Mouse (Mus musculus): ENCODE measurements around the gene Fshr.
"Not testable (repeated sequence)": the region's sequence is repeated elsewhere in the genome, so short reads cannot be mapped to it uniquely, and the experiment has no call there.

Gene Fshr

DNA sequence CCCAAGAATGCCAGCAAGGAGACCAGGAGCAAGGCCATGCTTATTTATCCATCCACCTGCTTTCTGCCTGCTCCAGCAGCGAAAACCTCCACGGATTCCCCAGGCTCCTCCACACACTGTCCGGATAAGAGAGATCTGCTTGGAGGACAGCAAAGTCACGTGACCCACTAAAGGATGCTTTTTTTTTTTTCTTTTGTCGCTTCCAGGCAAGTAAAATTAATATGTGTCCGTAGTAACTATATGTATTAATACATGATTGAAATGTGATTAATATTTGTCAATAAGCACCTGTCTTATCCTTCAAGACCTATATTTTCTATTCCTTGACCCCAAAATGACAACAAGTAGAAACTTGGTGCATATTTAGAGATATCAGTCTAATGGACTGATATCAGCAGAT is at the start of gene Fshr:
Fshr (minus strand) TSS at position 101 of the 400 bp plus-strand sequence.
- no peak for DNase-seq (ENCODE audit: low spot score)

DNA sequence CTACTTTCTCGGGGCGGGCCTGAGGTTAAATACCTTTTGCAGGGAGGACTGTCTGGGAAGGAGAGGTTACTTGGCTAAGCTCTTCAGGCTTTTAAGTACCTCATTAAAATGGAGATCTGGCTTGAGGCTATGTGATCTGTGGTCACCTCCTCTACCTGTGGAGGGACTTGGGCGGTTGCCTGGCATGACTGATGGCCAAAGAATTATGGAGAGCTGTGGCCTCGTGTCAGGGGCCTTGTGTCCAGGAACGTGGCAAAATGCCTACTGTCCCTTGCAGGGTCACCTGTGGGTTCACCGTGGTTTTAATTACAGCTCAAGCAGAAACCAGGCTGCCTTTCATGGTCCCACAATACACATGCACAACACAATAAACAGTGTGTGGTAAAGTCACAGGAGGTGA is 1.7 kb upstream of the Fshr start:
- no peak for DNase-seq (ENCODE audit: low spot score)

DNA sequence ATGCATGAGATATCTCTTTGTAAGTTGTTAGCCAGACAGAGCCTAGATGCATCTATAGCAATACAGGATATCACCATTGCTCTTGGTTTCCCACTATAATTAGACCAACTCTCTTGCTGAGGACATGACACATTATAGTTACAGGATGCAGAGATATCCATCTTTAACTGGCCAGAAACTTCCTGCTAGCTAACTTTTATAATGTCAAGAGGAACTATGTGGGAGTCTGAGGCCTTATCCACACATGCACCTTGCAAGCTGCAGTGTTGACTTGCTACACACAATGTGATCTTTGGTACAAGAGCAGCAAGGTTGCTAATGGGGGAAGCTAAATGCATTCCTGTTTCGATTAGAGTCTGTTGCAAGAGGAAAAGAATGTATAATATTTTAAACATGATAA is 26.9 kb downstream of the Fshr start:
- DNase-seq (ENCODE audit: low spot score): no peak

DNA sequence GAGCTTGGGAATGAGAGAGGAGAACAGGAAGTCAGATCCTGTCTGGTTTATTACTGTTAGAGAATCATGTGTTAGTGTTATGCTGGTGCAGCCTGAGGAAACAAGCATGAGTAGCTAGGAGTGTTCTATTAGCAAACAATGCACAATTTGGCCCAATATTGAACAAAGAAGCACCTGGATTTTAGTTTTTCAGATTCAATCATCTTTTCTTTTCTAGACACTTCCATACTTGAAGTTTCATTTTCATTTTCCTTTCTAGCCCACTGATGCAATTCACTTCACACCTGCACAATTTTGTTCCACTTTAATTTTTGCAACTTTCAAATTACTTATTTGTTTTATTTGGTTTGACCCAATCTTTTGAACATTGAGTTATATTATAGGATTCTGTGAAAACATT is 35.7 kb downstream of the Fshr start:
- DNase-seq (ENCODE audit: low spot score): no peak

DNA sequence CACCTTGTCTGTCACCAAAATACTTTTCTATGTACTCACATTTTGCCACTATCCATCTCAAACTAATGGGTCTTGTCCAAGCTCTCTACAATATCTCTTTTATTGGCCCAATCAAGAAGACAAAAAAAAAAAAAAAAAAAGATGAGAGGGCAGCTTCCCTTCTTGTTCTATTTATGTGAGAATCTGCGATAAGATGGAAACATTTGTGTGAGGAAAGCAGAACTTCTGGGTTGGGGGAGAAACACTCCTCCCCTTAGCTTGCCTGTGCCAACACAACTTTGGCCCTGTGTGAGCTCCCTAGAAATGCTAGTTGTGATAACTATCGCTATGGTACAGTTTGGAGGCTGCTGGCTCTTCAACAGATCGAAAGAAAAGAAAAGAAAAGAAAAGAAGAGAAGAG is 38.0 kb downstream of the Fshr start:
- DNase-seq (ENCODE audit: low spot score): no peak

DNA sequence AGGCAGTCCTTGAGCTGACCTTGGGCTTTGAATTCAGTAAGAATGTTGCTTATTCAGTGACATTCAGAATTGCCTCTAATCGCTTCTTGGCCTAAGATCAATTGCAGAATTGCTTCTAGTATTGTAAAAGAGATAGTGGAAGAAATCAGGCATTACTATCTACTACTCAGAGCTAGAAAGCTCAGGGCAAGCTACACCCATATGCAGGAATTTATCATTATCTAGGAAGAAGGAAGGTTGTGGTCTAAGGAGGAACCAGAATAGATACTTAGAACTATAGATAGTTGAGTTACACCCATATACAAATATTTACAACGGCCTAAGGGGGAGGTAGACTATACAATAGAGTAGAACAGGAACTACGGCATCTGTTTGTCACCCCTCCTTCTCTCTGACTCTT is 41.1 kb downstream of the Fshr start:
- not testable (repeated sequence) for DNase-seq (ENCODE audit: low spot score)

DNA sequence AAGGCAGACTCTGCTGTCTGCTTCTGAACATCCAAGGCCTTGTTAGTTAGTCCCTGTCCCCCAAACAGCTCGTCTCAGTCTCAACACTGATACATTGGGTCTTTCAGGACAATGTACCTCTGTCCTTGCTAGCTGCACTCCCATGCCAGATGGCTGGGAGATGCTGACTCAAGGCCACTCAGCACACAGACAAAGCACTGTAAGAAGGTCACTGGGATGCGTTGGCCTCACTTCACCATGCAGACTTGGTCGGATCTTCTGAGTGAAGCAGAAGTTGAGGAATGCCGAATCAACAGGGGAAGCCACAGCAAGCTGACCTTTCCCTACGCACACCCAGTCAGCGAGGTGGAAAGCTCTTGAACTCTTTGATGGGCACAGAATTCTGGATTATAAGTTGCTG is 55.7 kb downstream of the Fshr start:
- no peak for DNase-seq (ENCODE audit: low spot score)

DNA sequence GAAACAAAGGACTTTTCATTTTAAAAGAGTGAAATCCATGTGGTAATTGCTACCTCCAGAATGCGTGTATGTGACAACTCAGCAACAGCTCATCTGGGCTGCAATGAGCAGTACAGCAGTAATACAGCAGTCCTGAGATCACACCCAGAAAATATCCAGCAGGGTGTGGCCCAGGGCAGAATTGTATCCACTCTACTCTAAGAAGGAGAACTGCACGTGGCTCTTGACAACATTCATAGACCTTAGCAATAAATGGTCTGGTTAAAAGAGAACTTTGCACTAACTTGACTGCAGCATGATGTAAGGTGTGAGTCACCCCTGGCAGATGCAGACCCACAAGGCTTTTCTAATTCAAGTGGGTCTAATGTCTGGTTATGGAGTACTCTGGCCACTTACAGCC is 80.5 kb downstream of the Fshr start:
- DNase-seq (ENCODE audit: low spot score): no peak

DNA sequence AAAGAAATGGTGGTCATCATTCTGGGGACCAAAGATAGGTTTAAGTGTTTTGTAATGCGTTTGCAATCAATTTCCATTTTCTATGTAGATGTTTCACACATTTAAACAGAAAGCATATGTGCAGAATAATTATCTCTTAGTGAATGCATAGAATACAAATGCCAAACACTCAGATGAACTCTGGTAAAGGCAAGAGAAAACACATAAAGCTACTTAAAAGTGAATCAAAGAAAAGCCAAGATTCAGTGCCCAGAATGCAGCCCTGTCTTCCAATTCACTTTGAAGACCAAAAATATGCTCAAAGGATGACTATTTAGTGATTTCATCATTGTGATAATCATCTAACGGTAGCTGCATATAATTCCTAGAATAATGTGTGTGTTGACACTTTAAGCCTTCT is 81.2 kb downstream of the Fshr start:
- no peak for DNase-seq (ENCODE audit: low spot score)

DNA sequence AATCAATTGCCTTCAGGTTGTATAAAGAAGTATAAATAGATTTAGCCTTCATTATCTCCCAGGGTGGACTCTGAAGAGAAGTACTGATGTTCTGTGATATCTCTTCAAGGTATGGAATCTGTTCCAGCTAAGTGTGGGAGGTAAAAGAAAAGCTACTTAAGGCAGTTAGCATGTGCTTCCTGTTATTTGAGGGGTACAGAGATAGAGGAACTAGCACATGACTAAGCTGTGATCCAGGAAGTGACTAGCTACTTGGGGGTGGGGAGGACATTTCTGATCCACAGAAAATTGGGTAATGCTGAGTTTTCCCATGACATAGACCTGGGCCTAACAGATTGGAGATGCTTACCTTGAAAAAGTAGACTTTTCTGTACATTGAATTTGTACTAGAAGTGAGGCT is 86.5 kb downstream of the Fshr start:
- DNase-seq (ENCODE audit: low spot score): no peak

DNA sequence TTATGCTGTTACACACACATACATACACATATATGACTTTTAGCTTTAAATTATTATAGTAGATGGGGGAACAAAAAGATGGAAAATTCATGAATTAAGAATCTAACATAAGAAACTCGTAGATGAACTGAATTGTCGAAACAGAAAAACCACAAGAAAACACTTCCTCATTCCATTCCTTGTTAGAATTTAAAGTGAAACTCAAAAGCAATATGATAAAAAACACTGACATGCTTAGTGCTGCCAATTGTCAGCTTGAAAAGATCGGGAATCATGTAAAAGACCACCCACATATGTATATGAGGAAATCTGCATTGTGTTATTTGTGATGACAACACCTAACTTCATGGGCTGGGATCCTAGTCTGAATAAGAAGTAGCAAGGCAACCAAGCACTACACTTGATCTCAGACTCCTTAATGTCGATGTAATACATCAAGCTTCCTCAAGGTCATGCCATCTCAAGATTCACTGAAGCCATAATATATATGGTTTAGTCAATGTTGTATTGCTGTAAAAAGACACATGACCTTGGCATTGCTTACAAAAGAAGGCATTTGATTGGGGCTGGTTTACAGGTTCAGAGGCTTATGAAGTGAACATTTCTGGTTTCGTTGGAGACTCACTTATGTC is 99.6 kb downstream of the Fshr start:
- no peak for DNase-seq (ENCODE audit: low spot score)

DNA sequence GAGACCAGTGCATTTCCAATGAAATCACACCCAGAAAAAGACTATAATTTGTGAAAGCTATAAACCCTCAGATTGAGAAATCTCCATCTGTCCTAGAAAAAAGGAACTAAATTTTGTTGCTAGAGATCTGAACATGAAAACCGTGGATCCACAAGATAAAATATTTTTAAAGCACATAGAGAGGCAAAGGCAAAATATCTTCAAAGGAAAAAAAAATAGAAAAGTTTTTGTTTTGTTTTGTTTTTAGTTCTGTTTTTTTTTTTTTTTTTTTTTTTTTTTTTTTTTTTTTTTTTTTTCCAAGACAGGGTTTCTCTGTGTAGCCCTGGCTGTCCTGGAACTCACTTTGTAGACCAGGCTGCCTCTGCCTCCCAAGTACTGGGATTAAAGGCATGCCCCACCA is 100.7 kb downstream of the Fshr start:
- DNase-seq (ENCODE audit: low spot score): not testable (repeated sequence)

DNA sequence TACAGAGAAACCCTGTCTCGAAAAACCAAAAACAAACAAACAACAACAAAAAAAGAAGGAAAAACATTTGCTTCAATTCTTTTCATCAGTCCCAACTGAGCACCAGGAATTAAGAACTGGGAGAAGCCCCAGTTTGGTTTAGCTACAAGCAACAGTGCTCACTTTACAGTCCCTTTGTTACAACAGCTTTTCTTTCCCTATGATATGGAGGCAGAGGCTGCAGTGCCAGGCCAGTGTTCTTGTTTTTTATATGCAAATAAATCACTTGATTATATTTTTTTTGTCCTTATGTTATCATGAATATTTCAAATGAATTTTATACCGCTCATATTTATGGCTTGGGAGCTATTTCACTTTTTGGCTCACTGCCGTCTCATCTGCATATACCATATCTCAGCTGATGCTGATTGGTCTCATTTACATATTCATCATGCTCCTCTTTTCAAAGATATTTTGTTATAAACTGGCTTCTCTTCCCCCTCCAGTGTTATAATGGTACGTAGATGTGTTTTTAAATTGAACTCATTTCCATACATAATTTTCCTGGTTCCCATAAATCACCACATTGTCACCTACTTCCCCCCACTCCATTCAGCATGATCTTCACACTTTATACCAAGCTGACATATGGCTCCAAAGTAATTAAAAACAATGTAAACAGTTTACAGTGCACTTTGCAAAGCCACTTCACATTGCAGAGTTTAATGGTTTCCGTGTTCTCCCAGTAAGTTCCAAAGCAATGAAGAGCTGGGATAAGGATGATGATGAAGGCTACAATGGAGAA is 110.6 kb downstream of the Fshr start:
- no peak for DNase-seq (ENCODE audit: low spot score)

DNA sequence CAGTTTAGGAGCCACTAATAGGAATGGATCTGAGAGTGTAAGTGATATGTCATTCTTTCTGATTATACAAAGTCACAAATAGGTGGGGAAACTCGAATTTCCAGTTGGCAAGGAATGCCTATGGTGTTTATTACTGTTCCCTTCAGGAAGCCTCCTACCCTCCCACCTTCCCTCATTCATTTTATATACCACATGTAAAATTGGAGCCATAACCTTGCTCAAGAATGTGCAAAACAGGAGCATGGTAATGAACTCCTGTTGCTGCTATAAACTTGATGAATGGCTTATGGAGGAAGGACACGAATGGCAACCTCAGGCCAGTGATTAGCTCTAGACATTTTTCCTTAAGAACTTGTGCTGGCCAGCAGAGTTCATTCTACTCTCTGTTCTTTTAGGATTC is 117.6 kb downstream of the Fshr start:
- no peak for DNase-seq (ENCODE audit: low spot score)

DNA sequence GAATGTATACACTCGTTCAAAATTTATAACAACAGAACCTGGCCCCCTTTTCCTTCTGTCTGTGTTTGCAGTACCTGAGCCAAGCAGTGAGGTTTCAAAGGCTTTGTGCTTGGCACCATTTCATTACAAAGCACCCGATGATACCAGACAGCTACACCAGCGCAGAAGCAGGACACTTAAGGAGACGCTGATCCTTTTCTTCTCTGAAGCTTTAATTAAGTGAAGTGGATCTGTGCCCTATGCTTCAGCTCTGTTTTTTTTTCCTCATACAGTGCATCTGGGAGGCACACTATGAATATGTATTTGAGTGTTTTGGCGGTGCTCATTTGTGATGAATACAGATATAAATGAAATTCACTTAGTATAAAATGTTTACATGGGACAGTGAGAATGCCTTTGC is 120.8 kb downstream of the Fshr start:
- DNase-seq (ENCODE audit: low spot score): no peak

DNA sequence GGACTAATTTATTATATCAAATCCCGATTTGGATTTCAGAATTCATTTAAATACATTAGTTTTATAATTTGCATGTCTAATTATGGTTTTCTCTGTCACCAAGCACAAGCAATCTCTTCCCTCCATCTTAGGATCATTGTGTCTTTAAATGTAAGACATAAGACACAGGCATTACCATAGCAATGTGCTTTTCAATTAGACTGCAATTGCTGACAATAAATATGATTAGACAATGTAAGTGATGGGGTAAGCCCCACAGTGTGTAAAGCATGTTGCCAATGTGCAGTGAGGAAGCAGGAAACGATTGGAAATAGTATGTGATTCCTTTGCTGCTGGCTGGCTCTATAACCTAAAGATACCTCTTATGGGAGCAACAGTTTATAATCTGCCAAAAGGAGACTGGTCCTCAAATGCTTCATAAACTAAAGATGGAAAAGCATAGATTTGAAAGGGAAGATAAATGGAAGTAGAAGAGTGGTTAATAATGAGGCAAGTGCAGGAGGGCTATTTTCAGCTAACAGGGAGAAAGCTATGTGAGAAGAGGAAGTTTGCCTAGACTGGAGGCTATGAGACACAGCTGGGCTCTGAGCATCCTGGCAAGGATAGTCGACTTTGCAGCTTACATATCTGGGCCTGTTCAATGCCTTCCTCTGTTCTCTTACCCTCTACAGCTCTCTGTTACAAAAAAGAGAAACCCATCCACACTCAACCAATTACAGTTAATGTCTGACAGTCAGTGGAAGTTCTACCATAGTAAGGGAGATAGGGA is 136.0 kb downstream of the Fshr start:
- DNase-seq (ENCODE audit: low spot score): no peak

DNA sequence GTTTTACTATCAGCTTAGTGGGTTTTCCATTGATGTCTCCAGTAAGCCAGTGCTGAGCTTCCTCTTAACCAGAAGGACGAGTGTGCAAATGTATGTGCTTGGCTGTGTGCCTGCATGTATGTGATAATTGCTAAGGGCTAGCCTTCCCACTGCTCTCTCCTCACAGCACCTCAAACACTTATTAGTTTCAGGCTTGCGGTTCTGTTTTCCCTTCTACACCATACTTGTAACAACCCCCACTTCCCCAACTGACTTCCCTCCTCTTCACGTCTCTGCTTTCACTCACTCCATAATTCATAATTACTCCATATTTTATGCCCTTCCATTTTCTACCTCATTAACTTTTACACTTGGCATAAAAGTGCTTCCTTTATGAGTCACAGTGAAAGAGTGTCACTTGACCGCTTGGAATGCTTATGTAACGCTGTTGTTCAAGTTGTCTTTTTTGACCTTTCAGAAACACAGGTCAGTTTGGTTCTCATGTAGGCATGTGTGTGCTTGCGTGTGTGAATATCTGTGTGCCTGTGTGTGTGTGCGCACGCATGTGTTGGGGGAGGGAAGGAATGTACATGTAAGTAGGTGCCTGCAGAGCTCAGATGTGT is 138.0 kb downstream of the Fshr start:
- DNase-seq (ENCODE audit: low spot score): no peak

DNA sequence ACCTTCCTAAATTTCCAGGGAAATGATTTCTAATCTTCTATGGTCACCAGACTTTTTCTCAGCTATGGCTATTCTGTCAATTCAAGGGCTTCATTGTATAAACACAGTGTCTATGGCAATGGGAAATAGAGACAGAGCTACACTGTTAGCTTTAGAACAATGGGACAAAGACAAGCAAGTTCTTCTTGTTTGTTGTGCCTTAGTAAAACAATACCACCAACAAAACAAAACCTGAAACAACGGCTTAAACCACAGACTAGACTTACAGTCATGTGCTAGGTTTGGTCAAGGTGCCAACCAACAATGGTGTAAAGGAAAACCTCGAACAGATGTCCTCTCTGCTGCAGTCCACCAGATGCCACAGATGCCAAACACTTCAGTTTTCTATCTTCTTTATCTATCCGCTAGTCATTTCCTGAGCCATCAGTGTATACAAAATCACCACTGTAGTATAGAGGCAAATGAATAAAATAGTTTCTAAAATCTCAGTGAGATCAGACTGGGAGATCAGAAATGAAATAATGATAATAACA is 149.4 kb downstream of the Fshr start:
- no peak for DNase-seq (ENCODE audit: low spot score)

DNA sequence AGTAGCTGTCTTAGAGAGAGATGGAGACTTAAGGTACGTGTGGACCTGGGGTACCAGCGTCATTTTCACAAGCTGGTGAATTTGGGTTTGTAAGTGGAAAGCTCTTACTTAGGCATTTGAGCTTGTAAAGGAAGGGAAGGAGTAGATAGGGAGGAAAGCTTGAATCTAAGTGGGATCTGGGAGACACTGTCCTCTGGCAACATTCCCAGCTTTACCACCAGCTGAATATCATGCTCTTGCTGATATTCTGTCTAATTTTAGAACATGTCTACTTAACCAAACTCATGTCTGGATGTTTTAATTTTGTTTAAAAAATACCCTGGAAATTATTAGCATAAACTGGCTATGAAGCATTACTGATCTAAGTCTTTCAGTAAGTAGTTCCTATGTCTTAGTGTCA is 151.4 kb downstream of the Fshr start:
- DNase-seq (ENCODE audit: low spot score): no peak

DNA sequence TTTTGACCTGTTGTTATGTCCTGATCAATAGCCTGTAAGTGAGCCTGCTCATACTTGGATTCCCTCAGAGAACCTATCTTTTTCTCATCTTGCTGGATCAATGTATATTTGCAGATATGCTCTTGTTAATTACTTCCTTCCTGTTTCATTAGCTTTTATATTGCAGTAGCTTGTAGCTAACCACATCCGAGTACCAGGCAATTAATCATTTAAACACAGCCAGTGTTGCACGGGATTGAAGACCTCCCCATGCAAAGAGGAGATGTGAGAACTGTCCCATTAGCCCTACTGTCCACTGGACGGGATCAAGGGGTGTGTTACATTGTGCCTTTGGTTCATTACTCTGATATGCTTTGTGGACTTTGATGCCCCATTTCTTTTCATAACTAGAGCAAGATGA is 154.5 kb downstream of the Fshr start:
- no peak for DNase-seq (ENCODE audit: low spot score)

DNA sequence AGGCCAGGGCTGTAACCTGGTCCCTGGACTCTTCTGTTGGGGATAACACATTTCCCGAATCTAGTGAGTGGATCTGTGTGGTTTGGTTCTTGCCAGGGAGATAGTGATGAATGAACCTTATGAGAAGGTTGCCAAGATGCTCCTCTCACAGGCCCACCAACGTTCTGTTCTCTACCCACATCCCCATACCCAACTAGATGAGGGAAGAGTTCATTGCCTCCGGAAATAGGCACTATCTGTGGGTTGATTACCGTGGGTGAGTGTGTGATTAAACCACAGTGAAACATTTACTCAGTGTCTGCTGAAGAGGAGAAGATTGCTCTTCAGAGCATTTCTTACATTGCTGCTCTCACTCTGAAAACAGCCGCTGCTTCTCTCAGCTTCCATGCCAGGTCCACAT is 163.8 kb downstream of the Fshr start:
- no peak for DNase-seq (ENCODE audit: low spot score)

DNA sequence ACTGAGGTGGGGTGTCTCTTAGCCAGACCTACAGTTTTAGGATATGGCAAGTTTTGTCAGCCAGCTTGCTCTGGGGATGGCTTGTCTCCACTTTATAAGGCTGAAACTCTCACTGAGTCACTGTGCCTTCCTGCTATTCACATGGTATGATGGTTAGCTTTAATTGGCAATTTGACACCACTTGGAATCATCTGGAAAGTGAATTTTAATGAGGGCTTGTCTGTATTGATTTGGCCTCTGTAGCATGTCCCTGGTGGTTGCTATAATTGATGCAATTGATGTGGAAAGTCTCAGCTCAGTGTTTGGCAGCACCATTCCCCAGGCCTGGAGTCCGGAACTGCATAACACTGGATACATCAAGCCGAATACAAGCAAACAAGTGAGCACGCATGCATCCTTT is 164.4 kb downstream of the Fshr start:
- DNase-seq (ENCODE audit: low spot score): no peak

DNA sequence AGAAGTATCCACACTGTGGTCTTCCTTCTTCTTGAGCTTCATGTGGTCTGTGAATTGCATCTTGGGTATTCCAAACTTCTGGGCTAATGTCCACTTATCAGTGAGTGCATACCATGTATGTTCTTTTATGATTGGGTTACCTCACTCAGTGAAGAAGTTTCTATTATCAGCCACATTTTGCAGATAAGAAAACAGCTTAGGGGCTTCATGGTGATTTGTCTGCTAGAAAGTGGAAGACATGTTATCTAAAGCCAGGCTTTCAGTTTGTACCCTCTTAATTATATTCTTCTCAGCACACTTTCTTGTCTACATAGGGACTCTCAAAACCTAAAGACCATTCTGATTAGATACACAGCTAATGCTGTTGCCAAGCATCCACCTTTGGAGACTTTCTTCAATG is 165.8 kb downstream of the Fshr start:
- DNase-seq (ENCODE audit: low spot score): no peak
